8 mouse cellular contexts compared by ENCODE assay signal in genomic region chr2:134029631-134030414, GRCm38 (mm10).
DNase-seq lines count a peak whose midpoint lies in the region; ATAC-seq lines count a peak whose summit lies in the region.

No protein-coding gene starts in this region.

- ATAC-seq in frontal cortex, adult (ENCODE audit: low TSS enrichment): peak; percentile 72
- peak; percentile 93 for ATAC-seq in megakaryocyte-erythroid progenitor cell, adult 5-6 weeks (replicated peaks; ENCODE audit: low FRiP score, low TSS enrichment, poor library complexity, severe bottlenecking)

- DNase-seq in cerebellum, adult 18-20 months: peak; percentile 5 to 29
- no peak for DNase-seq in cerebellum, adult 9-11 months
- DNase-seq in 416B (ENCODE audit: low read depth): peak; percentile 40
- peak; percentile 7 for DNase-seq in cerebellum, adult 8-10 months
- DNase-seq in layer of hippocampus, postnatal 14 days (ENCODE audit: low spot score in 2 of 2): peak; percentile 13 to 26
- no peak for DNase-seq in spleen, postnatal 14 days (ENCODE audit: low spot score in 2 of 2)

Comparison
In these comparisons a context has a peak if more than half of its experiments do, and no peak if none do; other contexts are left out.
1. DNase-seq: peak in cerebellum, adult 18-20 months (2 of 2), 416B (single experiment), cerebellum, adult 8-10 months (single experiment) and layer of hippocampus, postnatal 14 days (2 of 2); none in cerebellum, adult 9-11 months (single experiment) and spleen, postnatal 14 days (0 of 2).